Mouse (Mus musculus): ENCODE results near the gene Gm6169.

- no peak for TF ChIP-seq MAX (IDR thresholded peaks at IDR 0.05; ENCODE audit: low read depth)
- no peak for TF ChIP-seq POLR2A (IDR thresholded peaks at IDR 0.05; ENCODE audit: insufficient read length, low read depth)
Measured at GRCm38 (mm10) chr13:97099187-97099852, at the start of gene Gm6169.
